Mouse (Mus musculus) stomach, postnatal 0 days (tissue): ENCODE measurements at regions not wholly inside any gene's neighbourhood (a gene's known extent, or its start where the extent isn't known, plus 50 kb on each side); places are given as distances from the start of the nearest gene placed in this dataset.
A peak's percentile ranks its signal among the peaks of the same experiment; 100 is the strongest.
"Not testable (repeated sequence)": the region's sequence is repeated elsewhere in the genome, so short reads cannot be mapped to it uniquely, and the experiment has no call there.

Source experiments
- ATAC-seq: fragments of 200-750 bp; cut with Nextera tagmentation; 2 replicates; pipeline ENCODE4 v1.8.0; 2017; ENCODE audit not compliant: low FRiP score, low TSS enrichment
- DNase-seq: peaks from one replicate; pipeline ENCODE4 v3.0.0-alpha.2; 2016; ENCODE audit warnings: low spot score
- H3K27ac ChIP-seq: fragments of 300-500 bp; sonication (generic); replicated peaks from 2 replicates; pipeline ENCODE4 v1.5.1; 2014; ENCODE audit warnings: mild to moderate bottlenecking, control low read depth
- H3K27me3 ChIP-seq: fragments of 300-500 bp; sonication (generic); 2 replicates; pipeline ENCODE4 v1.6.1; 2014; ENCODE audit warnings: low read length; ENCODE audit not compliant: control insufficient read depth, insufficient read depth
- H3K36me3 ChIP-seq: fragments of 300-500 bp; sonication (generic); 2 replicates; pipeline ENCODE4 v1.6.1; 2014; ENCODE audit warnings: low read length, mixed read lengths; ENCODE audit not compliant: control insufficient read depth, insufficient read depth
- H3K4me1 ChIP-seq: fragments of 300-500 bp; sonication (generic); replicated peaks from 2 replicates; pipeline ENCODE4 v1.6.1; 2014; ENCODE audit warnings: antibody characterized with exemption; ENCODE audit not compliant: control insufficient read depth, insufficient read depth
- H3K4me2 ChIP-seq: fragments of 300-500 bp; sonication (generic); replicated peaks from 2 replicates; pipeline ENCODE4 v1.6.1; 2014; ENCODE audit warnings: low read depth, mild to moderate bottlenecking, control low read depth, moderate library complexity
- H3K4me3 ChIP-seq: fragments of 300-500 bp; sonication (generic); 2 replicates; pipeline ENCODE4 v1.5.1; 2014; ENCODE audit warnings: low read depth, low read length, control low read depth
- H3K9ac ChIP-seq: fragments of 300-500 bp; sonication (generic); 2 replicates; pipeline ENCODE4 v1.6.1; 2014; ENCODE audit warnings: mild to moderate bottlenecking, low read length, control low read depth, mixed read lengths
- H3K9me3 ChIP-seq: fragments of 300-500 bp; sonication (generic); 2 replicates; pipeline ENCODE4 v1.6.1; 2016; ENCODE audit warnings: low read length; ENCODE audit not compliant: control insufficient read depth
- CTCF ChIP-seq: IDR thresholded peaks from 2 replicates; pipeline ENCODE4 v1.5.1; 2016; ENCODE audit warnings: antibody characterized with exemption, low read depth, mild to moderate bottlenecking, moderate library complexity
- EP300 ChIP-seq: optimal IDR thresholded peaks from 2 replicates; pipeline ENCODE3; 2016; ENCODE audit warnings: antibody characterized with exemption
- WGBS: fragments of 180-500 bp; shearing (Covaris S2); extraction: QIAGEN DNeasy Blood & Tissue Kit; methylation state at CpG from one replicate; pipeline ENCODE4 v1.1.7; 2014; 5-methylcytosine and 5-hydroxymethylcytosine counted together

DNA sequence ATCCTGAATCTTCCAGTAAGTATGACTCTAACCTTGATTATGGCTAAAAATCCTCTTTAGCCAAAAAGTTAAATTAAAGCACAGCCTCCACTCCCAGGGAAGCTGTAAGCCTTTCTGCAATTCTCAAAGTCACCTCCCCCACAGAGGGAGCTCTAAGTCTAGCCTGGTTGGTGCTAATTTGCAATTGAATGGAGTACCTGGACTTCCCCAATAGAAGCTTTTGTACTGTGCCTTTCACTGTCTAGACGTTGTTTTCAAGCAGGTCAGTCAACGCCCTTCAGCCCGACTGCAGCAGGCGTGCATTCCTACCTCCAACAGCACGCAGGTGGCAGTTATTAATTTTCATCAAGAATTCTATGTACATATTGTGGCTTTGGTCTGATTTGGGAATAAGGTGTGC lies 87.2 kb downstream of the Catsperg2 start:
- not testable (repeated sequence) for DNase-seq, ATAC-seq, H3K36me3 ChIP-seq, H3K4me3 ChIP-seq, H3K9ac ChIP-seq, H3K4me2 ChIP-seq, H3K9me3 ChIP-seq, H3K27ac ChIP-seq, H3K27me3 ChIP-seq, H3K4me1 ChIP-seq
- 85% methylated on average over 5 of the region's 5 CpGs for WGBS

GRCm38 (mm10) chr7:29602356-29602755 lies 83.9 kb upstream of the Sipa1l3 start:
- H3K4me1 ChIP-seq = no peaks in the 10 kb centered on the region
- DNase-seq (no peak), ATAC-seq (no peak)
- no peak overlapping the region for H3K4me3 ChIP-seq
- TF ChIP-seq CTCF = no peak
- no peak overlapping the region for H3K9ac ChIP-seq
- H3K36me3 ChIP-seq = no peaks in the 10 kb centered on the region
- H3K9me3 ChIP-seq = no peaks in the 10 kb centered on the region
- no peak overlapping the region for H3K4me2 ChIP-seq
- 42% methylated on average over 1 of the region's 1 CpGs for WGBS
- H3K27ac ChIP-seq = no peak overlapping the region
- H3K27me3 ChIP-seq = no peaks in the 10 kb centered on the region

DNA sequence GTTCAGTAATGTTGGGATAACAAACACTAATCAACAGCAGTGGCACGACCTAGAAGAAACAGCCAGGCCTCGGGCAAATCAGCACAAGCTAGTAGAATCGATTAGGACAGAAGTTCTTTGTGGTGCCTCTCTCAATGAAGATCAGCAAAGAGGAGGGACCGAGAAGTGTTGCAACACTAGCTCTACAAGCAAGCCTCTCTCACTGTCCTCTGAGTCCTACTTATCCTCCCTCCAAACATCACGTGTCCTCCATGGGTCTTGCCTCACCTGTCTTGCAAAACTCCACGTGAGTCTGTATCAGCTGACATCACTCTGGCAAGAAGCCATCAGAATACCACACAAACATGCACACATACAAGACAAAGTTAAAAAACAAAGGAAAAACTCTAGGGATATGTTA lies 82.9 kb upstream of the Sipa1l3 start:
- ATAC-seq (no peak), DNase-seq (no peak)
- no peak overlapping the region for H3K27ac ChIP-seq
- H3K9me3 ChIP-seq = no peaks in the 10 kb centered on the region
- TF ChIP-seq CTCF (no peak), EP300 (no peak)
- H3K9ac ChIP-seq = no peak overlapping the region
- H3K4me3 ChIP-seq = no peak overlapping the region
- WGBS = 66% methylated on average over 6 of the region's 6 CpGs
- no peaks in the 10 kb centered on the region for H3K36me3 ChIP-seq
- H3K27me3 ChIP-seq = no peaks in the 10 kb centered on the region
- H3K4me1 ChIP-seq = no peaks in the 10 kb centered on the region
- no peak overlapping the region for H3K4me2 ChIP-seq

DNA sequence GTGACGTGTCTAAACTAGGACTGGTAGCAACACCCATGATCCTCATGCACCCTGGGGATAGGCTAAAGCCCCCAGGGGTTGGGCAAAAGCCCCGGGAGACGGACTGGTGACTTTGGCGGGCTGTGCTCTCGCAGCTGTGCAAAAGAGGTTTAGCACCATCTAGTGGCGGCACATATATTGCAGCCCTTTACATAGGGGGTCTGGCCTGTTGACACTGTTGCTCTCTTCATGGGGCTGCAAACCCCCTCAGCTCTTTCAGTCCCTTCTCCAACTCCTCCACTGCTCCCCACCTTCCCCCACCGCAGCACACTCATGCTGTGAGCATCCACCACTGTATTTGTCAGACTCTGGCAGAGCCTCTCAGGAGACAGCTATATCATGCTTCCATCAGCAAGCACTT lies 78.8 kb upstream of the Sipa1l3 start:
- not testable (repeated sequence) for H3K4me1 ChIP-seq, H3K9ac ChIP-seq, H3K27ac ChIP-seq, H3K4me2 ChIP-seq, H3K9me3 ChIP-seq, H3K4me3 ChIP-seq, H3K36me3 ChIP-seq, H3K27me3 ChIP-seq, ATAC-seq
- peak; percentile 70 for TF ChIP-seq CTCF
- DNase-seq = peak; percentile 34
- 30% methylated on average over 7 of the region's 7 CpGs for WGBS

GRCm38 (mm10) chr7:29578128-29578527 lies 59.7 kb upstream of the Sipa1l3 start:
- Histone ChIP-seq H3K9me3 (no peaks in the 10 kb centered on the region), H3K4me2 (no peak overlapping the region), H3K27me3 (no peaks in the 10 kb centered on the region), H3K4me1 (no peaks in the 10 kb centered on the region), H3K36me3 (no peaks in the 10 kb centered on the region), H3K27ac (no peak overlapping the region), H3K9ac (no peak overlapping the region), H3K4me3 (no peak overlapping the region)
- 59% methylated on average over 5 of the region's 5 CpGs for whole genome bisulfite sequencing
- DNase-seq (no peak), ATAC-seq (no peak)
- no peak for TF ChIP-seq CTCF
- TF ChIP-seq EP300 = no peak

DNA sequence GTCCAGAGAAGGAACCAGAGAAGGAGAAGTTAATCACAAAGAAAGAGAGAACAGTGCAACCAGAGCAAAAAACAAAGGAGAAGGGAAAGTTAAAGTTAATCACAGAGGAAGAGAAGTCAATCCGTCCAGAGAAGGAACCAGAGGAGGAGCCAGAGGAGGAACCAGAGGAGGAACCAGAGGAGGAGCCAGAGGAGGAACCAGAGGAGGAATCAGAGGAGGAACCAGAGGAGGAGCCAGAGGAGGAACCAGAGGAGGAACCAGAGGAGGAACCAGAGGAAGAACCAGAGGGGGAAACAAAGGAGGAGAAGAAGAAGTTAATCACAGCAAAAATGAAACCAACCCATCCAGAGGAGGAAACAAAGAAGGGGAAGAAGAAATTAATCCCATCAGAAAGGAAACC lies 57.2 kb upstream of the Sipa1l3 start:
- Histone ChIP-seq H3K27me3 (no peaks in the 10 kb centered on the region), H3K9me3 (no peaks in the 10 kb centered on the region), H3K4me2 (no peak overlapping the region), H3K27ac (no peak overlapping the region), H3K36me3 (no peaks in the 10 kb centered on the region), H3K9ac (no peak overlapping the region), H3K4me3 (no peak overlapping the region), H3K4me1 (no peaks in the 10 kb centered on the region)
- DNase-seq (no peak), ATAC-seq (no peak)
- WGBS = 22% methylated on average over 1 of the region's 1 CpGs
- TF ChIP-seq CTCF (no peak), EP300 (no peak)
